Mouse (Mus musculus) intestine, embryonic 14.5 days (tissue): ENCODE measurements around the gene BC034090. TPM values are rescaled to one million over a fixed set of nuclear protein-coding genes. Genes with fewer than 3 reads are reported as not detected.
"Not testable (repeated sequence)": the region's sequence is repeated elsewhere in the genome, so short reads cannot be mapped to it uniquely, and the experiment has no call there.

ENCODE experiments used
- ATAC-seq: fragments of 200-750 bp; cut with Nextera tagmentation; replicated peaks from 2 replicates; pipeline ENCODE4 v1.8.0; 2017; ENCODE audit warnings: low read depth, moderate number of reproducible peaks, moderate TSS enrichment, moderate library complexity; ENCODE audit not compliant: low FRiP score, low TSS enrichment
- DNase-seq: peaks from one replicate; pipeline ENCODE4 v3.0.0-alpha.2; 2018; ENCODE audit warnings: low spot score
- H3K27ac ChIP-seq: fragments of 300-500 bp; sonication (generic); 2 replicates; pipeline ENCODE4 v1.5.1; 2014; ENCODE audit warnings: low read depth, mild to moderate bottlenecking, control low read depth
- H3K27me3 ChIP-seq: fragments of 300-500 bp; sonication (generic); replicated peaks from 2 replicates; pipeline ENCODE4 v1.6.1; 2014; ENCODE audit warnings: low read length, control low read depth; ENCODE audit not compliant: control insufficient read depth, insufficient read depth
- H3K36me3 ChIP-seq: fragments of 300-500 bp; sonication (generic); 2 replicates; pipeline ENCODE4 v1.6.1; 2014; ENCODE audit warnings: low read length, control low read depth; ENCODE audit not compliant: control insufficient read depth, insufficient read depth
- H3K4me1 ChIP-seq: fragments of 300-500 bp; sonication (generic); replicated peaks from 2 replicates; pipeline ENCODE4 v1.6.1; 2014; ENCODE audit warnings: low read length, control low read depth, mixed read lengths; ENCODE audit not compliant: control insufficient read depth, insufficient read depth
- H3K4me2 ChIP-seq: fragments of 300-500 bp; sonication (generic); 2 replicates; pipeline ENCODE4 v1.6.1; 2014; ENCODE audit warnings: low read length
- H3K4me3 ChIP-seq: fragments of 300-500 bp; sonication (generic); 2 replicates; pipeline ENCODE4 v1.5.1; 2014; ENCODE audit warnings: low read depth, low read length, control low read depth, mixed read lengths
- H3K9ac ChIP-seq: fragments of 300-500 bp; sonication (generic); 2 replicates; pipeline ENCODE4 v1.6.1; 2014; ENCODE audit warnings: mild to moderate bottlenecking, low read length
- H3K9me3 ChIP-seq: fragments of 300-500 bp; sonication (generic); 2 replicates; pipeline ENCODE4 v1.6.1; 2016; ENCODE audit warnings: low read length, control low read depth; ENCODE audit not compliant: control insufficient read depth
- WGBS: fragments of 180-500 bp; shearing (Covaris S2); extraction: QIAGEN DNeasy Blood & Tissue Kit; methylation state at CpG from one replicate; pipeline ENCODE4 v1.1.7; 2014; 5-methylcytosine and 5-hydroxymethylcytosine counted together
- polyA plus RNA-seq: library from polyadenylated mRNA; unstranded; fragments of >200 nt; fragmentation: Nextera tagmentation; extraction: Ambion mirVana; gene quantifications from 2 replicates; pipeline ENCODE4 v1.2.1, GENCODE M21; 2014

BC034090 gene
- polyA plus RNA-seq, 1 experiment from 2014 or later = 2.5 TPM

DNA sequence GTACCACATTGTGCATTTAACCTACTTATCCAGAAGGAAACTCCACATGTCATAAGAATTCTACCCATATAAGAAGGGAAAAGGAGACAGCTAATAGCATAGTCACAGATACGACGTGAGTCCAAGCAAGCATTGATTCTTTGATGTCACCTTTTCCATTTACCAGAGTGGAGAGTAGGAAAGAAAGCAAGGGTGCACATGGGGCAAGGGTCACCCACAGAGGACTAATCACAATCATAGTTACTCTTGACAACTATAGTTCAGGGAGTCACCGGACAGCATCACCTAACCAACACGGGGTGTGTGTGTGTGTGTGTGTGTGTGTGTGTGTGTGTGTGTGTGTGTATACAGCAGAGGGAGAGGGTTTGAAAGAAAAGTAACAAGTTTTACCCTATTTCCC lies 31.5 kb upstream of the BC034090 start:
- H3K36me3 ChIP-seq = no peaks in the 10 kb centered on the region
- WGBS = 77% methylated on average over 4 of the region's 4 CpGs
- no peak overlapping the region for H3K4me3 ChIP-seq
- no peak overlapping the region for H3K4me2 ChIP-seq
- H3K4me1 ChIP-seq = no peaks in the 10 kb centered on the region
- no peak overlapping the region for H3K9ac ChIP-seq
- H3K27ac ChIP-seq = no peak overlapping the region
- ATAC-seq = no peak
- H3K9me3 ChIP-seq = no peaks in the 10 kb centered on the region
- DNase-seq = no peak
- no peaks in the 10 kb centered on the region for H3K27me3 ChIP-seq

DNA sequence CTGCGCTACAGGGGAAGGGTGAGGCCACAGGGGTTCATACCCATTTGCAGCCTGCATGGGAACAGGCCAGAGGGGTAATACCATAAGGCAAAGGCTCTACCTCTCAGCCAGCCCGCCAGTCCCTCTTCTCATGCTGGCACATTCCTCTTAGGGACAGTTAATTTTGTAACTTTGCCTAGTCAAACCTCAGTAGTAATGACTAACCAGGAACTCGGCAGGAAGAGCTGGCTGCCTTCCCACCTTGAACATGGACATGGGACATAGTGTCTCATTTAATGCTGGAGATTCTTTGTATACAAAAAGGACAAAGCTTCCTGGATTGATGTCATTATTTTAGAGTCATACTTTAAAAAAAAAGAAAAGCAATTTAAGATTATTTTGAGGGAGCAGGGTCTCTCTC lies 30.7 kb upstream of the BC034090 start:
- Histone ChIP-seq H3K4me2 (no peak overlapping the region), H3K27me3 (no peaks in the 10 kb centered on the region), H3K27ac (no peak overlapping the region), H3K9me3 (no peaks in the 10 kb centered on the region), H3K4me1 (no peaks in the 10 kb centered on the region), H3K36me3 (no peaks in the 10 kb centered on the region), H3K4me3 (no peak overlapping the region), H3K9ac (no peak overlapping the region)
- ATAC-seq (no peak), DNase-seq (no peak)
- 79% methylated on average over 3 of the region's 3 CpGs for WGBS

DNA sequence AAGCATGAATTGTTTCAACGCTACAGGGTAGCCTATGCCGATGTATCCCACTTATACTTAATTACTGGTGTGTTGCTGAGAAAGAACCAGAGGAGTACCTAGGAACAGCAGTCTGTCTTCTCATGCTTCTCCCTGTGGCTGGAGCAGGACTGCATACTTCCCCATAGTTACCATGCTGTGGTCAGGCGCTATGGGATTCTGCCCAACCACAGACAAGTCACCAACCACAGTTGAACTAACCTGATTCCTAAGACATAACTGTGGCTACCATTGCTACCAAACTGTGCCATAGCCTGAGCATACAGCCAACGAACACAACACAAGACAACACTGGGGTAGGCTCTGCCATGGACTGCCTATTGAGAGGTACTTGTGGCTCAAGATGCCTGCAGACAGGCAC lies 28.7 kb upstream of the BC034090 start:
- WGBS = 94% methylated on average over 4 of the region's 4 CpGs
- no peak for ATAC-seq

DNA sequence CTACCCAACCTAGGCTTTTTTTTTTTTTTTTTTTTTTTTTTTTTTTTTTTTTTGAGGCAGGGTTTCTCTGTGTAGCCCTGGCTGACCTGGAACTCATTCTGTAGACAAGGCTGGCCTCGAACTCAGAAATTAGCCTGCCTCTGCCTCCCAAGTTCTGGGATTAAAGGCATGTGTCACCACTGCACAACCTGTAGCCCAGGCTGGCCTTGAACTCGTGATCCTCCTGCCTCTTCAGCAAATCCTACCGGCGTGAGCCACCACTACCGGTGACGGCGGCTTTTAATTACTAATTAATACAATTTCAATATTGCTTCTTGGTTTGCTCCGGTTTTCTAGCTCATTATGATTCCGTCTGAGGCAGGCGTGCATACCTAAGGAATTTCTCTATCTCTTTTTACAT lies 18.3 kb upstream of the BC034090 start:
- not testable (repeated sequence) for H3K9me3 ChIP-seq, ATAC-seq, H3K36me3 ChIP-seq, H3K4me3 ChIP-seq, H3K27me3 ChIP-seq, H3K9ac ChIP-seq, H3K27ac ChIP-seq, DNase-seq, H3K4me2 ChIP-seq, H3K4me1 ChIP-seq
- 95% methylated on average over 10 of the region's 10 CpGs for WGBS

More for the DNA sequence above, 28.7 kb upstream of the BC034090 start:
- DNase-seq = no peak
- Histone ChIP-seq H3K4me1 (no peaks in the 10 kb centered on the region), H3K27ac (no peak overlapping the region), H3K36me3 (no peaks in the 10 kb centered on the region), H3K4me3 (no peak overlapping the region), H3K9me3 (no peaks in the 10 kb centered on the region), H3K4me2 (no peak overlapping the region), H3K27me3 (no peaks in the 10 kb centered on the region), H3K9ac (no peak overlapping the region)

DNA sequence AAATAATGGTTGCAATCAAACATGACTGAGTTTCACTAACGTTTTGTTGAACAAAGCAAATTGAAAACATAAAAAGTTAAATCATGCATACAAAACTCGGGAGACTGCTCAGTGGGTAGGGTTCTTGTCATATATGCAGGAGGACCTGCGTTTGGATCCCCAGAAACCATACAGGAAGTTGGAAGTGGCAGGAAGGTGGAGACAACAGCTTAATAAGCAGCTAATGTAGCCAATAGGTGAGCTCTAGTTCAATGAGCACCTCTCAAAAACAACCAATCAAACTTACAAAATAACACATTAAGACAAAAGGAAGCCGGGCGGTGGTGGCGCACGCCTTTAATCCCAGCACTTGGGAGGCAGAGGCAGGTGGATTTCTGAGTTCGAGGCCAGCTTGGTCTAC lies 10.1 kb upstream of the BC034090 start:
- H3K9ac ChIP-seq = no peak overlapping the region
- DNase-seq (no peak), ATAC-seq (no peak)
- H3K9me3 ChIP-seq = no peaks in the 10 kb centered on the region
- 90% methylated on average over 8 of the region's 8 CpGs for WGBS
- no peaks in the 10 kb centered on the region for H3K36me3 ChIP-seq
- no peak overlapping the region for H3K4me2 ChIP-seq
- no peak overlapping the region for H3K27ac ChIP-seq
- no peaks in the 10 kb centered on the region for H3K4me1 ChIP-seq
- no peak overlapping the region for H3K4me3 ChIP-seq
- no peaks in the 10 kb centered on the region for H3K27me3 ChIP-seq

DNA sequence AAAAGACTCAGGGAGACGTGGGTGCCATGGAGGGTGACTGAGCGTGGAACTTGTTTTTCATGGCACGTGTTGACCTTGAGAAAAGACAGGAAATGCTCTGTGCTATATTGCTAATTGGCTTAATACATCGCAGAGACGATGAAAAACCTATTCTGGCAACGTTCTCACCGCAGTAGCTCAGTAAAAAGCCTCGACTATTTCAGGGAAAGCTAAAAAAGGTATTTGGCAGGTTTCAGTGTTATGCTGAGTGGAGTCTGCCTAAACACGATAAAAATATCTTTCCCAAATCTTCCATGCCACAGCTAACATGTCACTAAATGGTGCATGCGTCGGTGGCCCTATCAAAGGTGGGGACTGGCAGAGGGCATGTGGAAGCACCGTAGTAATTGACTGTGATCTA lies 8.9 kb upstream of the BC034090 start:
- no peak overlapping the region for H3K4me3 ChIP-seq
- H3K9me3 ChIP-seq = no peaks in the 10 kb centered on the region
- H3K9ac ChIP-seq = no peak overlapping the region
- H3K4me1 ChIP-seq = no peaks in the 10 kb centered on the region
- no peak overlapping the region for H3K27ac ChIP-seq
- ATAC-seq (no peak), DNase-seq (no peak)
- no peaks in the 10 kb centered on the region for H3K27me3 ChIP-seq
- no peaks in the 10 kb centered on the region for H3K36me3 ChIP-seq
- no peak overlapping the region for H3K4me2 ChIP-seq
- WGBS = 72% methylated on average over 12 of the region's 12 CpGs

DNA sequence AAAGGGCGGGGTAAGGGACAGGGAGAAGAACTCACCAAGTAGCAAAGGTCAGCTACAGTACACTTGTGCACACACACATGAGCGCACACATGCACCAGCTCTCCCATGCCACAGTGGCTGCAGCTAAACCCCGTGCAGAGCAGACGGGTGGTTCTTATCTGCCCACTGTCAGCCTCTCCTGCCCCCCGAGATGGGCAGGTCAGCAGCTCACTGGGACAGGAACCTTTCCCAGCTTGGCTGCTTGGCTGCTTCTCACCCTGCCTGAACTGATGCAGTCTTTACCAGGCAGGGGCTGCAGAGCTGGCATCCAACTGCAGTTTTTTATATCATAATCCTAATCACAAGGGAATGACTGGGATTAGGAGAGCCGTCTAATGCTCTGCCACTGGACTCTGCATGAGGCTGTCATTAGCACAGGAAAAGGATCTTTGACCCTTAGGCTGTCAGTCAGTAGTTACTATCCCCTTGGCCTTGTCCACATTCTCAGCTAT lies 8.4 kb upstream of the BC034090 start:
- WGBS = 43% methylated on average over 6 of the region's 6 CpGs
- no peaks in the 10 kb centered on the region for H3K36me3 ChIP-seq
- no peak for ATAC-seq
- H3K27ac ChIP-seq = no peak overlapping the region
- H3K27me3 ChIP-seq = no peaks in the 10 kb centered on the region
- no peak overlapping the region for H3K4me2 ChIP-seq
- H3K4me3 ChIP-seq = no peak overlapping the region
- no peak overlapping the region for H3K9ac ChIP-seq
- DNase-seq = no peak
- H3K9me3 ChIP-seq = no peaks in the 10 kb centered on the region
- no peaks in the 10 kb centered on the region for H3K4me1 ChIP-seq

DNA sequence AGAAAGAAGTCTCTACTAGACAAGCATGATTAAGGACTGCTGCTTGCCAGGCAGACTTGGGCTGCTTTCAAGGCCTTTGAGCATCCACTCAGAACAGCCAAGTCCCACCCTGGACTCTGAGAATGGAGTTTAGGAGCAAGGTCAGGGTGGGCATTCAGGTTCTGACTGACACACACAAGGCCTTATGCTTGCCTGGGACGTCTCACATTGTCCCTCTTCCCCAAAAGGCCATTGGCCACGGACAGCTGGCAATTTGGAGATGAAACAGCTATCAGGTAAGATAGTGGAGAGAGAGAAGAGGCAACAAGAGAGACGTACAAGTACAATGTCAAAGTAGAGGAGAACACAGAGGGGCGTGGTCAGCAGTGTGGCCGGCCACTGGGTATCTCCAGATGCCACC lies 7.4 kb upstream of the BC034090 start:
- no peaks in the 10 kb centered on the region for H3K4me1 ChIP-seq
- WGBS = 78% methylated on average over 5 of the region's 5 CpGs
- H3K9me3 ChIP-seq = no peaks in the 10 kb centered on the region
- no peak for DNase-seq
- H3K36me3 ChIP-seq = no peaks in the 10 kb centered on the region
- no peak overlapping the region for H3K4me3 ChIP-seq
- no peaks in the 10 kb centered on the region for H3K27me3 ChIP-seq
- ATAC-seq = no peak
- no peak overlapping the region for H3K9ac ChIP-seq
- H3K4me2 ChIP-seq = no peak overlapping the region
- H3K27ac ChIP-seq = no peak overlapping the region

DNA sequence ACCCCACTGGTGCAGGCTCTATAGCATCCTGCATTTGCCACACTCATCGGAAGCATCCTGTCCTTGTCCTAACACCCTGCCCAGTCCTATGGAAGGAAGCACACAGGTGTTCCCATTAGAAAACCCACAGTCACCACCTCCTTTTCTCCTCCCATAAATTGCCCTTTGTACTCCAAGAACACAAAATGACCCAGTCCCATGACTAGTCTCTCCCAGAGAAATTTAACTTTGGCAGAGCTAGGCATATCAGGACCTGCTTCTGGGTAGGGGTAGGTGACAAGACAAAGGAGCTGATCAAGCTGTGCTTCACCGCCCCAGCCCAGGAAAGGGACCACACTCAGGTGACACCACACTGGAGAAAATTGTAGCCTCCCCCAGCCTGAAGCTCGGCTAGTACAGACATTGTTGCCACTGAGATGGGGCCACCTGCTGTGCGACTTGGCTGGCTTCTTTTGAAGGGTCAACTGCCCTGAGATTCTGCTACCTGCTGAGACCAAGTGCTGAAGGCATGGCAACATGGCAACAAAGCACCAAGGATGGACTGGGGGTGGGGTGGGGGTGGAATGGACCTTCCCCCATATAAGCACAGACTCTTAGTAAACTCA lies 6.4 kb upstream of the BC034090 start:
- no peak overlapping the region for H3K9ac ChIP-seq
- 50% methylated on average over 4 of the region's 4 CpGs for WGBS
- no peak overlapping the region for H3K4me2 ChIP-seq
- no peaks in the 10 kb centered on the region for H3K36me3 ChIP-seq
- H3K27me3 ChIP-seq = no peaks in the 10 kb centered on the region
- H3K27ac ChIP-seq = no peak overlapping the region
- H3K9me3 ChIP-seq = no peaks in the 10 kb centered on the region
- no peak overlapping the region for H3K4me3 ChIP-seq
- no peaks in the 10 kb centered on the region for H3K4me1 ChIP-seq
- DNase-seq (no peak), ATAC-seq (no peak)
